Mouse (Mus musculus) liver, embryonic 15.5 days (tissue): ENCODE results near the gene Acot8. TPM values are rescaled to one million over a fixed set of nuclear protein-coding genes. Genes with fewer than 3 reads are reported as not detected.
A peak's percentile ranks its signal among the peaks of the same experiment; 100 is the strongest.

Experiments
- ATAC-seq: fragments of 200-750 bp; cut with Nextera tagmentation; 2 replicates; pipeline ENCODE4 v1.8.0; 2017; ENCODE audit warnings: moderate number of reproducible peaks, mild to moderate bottlenecking, moderate library complexity; ENCODE audit not compliant: insufficient read depth
- H3K27ac ChIP-seq: fragments of 300-500 bp; sonication (generic); replicated peaks from 2 replicates; pipeline ENCODE4 v1.5.1; 2015; ENCODE audit warnings: mild to moderate bottlenecking, inconsistent platforms
- H3K27me3 ChIP-seq: fragments of 300-500 bp; sonication (generic); 2 replicates; pipeline ENCODE4 v1.6.1; 2015; ENCODE audit warnings: mild to moderate bottlenecking, inconsistent platforms
- H3K36me3 ChIP-seq: fragments of 300-500 bp; sonication (generic); replicated peaks from 2 replicates; pipeline ENCODE4 v1.6.1; 2015; ENCODE audit warnings: moderate library complexity, mild to moderate bottlenecking, inconsistent platforms
- H3K4me1 ChIP-seq: fragments of 300-500 bp; sonication (generic); replicated peaks from 2 replicates; pipeline ENCODE4 v1.6.1; 2015; ENCODE audit warnings: inconsistent platforms
- H3K4me2 ChIP-seq: fragments of 300-500 bp; sonication (generic); 2 replicates; pipeline ENCODE4 v1.6.1; 2015; ENCODE audit warnings: moderate library complexity, mild to moderate bottlenecking, inconsistent platforms
- H3K4me3 ChIP-seq: fragments of 300-500 bp; sonication (generic); replicated peaks from 2 replicates; pipeline ENCODE4 v1.5.1; 2015; ENCODE audit warnings: mild to moderate bottlenecking, inconsistent platforms
- H3K9ac ChIP-seq: fragments of 300-500 bp; sonication (generic); 2 replicates; pipeline ENCODE4 v1.6.1; 2015; ENCODE audit warnings: moderate library complexity, mild to moderate bottlenecking, inconsistent platforms
- H3K9me3 ChIP-seq: fragments of 300-500 bp; sonication (generic); replicated peaks from 2 replicates; pipeline ENCODE4 v1.6.1; 2016; ENCODE audit warnings: inconsistent platforms
- WGBS: fragments of 180-500 bp; shearing (Covaris S2); methylation state at CpG from one replicate; pipeline ENCODE4 v1.1.7; 2015; ENCODE audit warnings: mixed read lengths; ENCODE audit not compliant: insufficient replicate concordance; 5-methylcytosine and 5-hydroxymethylcytosine counted together
- polyA plus RNA-seq: library from polyadenylated mRNA; unstranded; fragments of >200 nt; fragmentation: Nextera tagmentation; extraction: Ambion mirVana; gene quantifications from 2 replicates; pipeline ENCODE4 v1.2.1, GENCODE M21; 2015

Acot8 gene
- polyA plus RNA-seq, 1 experiment from 2014 or later = 21.3 TPM

- no peak overlapping the region for H3K9ac ChIP-seq
- no peak overlapping the region for H3K4me2 ChIP-seq
- peaks cover 29% of the 10 kb centered on the region for H3K4me1 ChIP-seq
- H3K27ac ChIP-seq = no peak overlapping the region
- ATAC-seq = no peak
- peaks cover 79% of the 10 kb centered on the region for H3K27me3 ChIP-seq
- H3K4me3 ChIP-seq = no peak overlapping the region
- no peaks in the 10 kb centered on the region for H3K36me3 ChIP-seq
- H3K9me3 ChIP-seq = no peaks in the 10 kb centered on the region
- WGBS = 61% methylated on average over 4 of the region's 4 CpGs
These were observed 22.8 kb downstream of the Acot8 start for GRCm38 (mm10) chr2:164781876-164782275.

DNA sequence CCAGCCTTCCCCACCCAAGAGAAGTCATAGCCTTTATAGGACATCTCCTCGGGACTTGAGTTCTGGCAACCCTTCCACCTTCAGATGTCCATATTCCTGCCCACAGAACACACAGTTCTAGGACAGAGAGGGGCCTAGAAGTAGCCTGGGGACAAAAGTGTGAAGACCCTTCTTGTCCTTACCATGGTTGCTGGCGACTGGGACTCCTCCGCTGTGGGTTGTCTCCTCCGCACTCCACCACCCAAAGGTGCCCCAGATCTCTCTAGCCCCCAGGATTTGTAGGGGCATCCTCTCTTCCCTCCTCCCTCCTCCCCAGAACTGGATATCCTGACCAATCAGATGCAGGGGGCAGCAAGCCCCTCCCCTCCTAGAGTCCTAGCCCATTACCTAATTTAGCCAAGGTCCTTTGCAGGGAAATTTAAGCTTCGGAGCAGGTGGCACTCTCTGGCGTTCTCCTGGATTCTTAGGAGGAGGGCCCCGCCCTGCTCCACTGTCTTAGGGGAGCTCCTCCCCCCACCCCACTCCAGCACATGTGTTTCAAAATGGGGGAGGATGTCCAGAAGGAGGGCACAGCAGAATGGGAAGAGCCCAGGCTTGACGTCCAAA lies 25.1 kb downstream of the Acot8 start, which contains the start of gene Tnnc2:
Tnnc2 (minus strand) TSS at position 487 of the 606 bp plus-strand sequence.
- Histone ChIP-seq H3K36me3 (no peaks in the 10 kb centered on the region), H3K4me3 (no peak within 1 kb of the TSS), H3K27ac (no peak within 1 kb of the TSS), H3K4me1 (peaks cover 12% of the 10 kb centered on the region), H3K27me3 (peaks cover 72% of the 10 kb centered on the region), H3K9me3 (no peaks in the 10 kb centered on the region), H3K9ac (no peak within 1 kb of the TSS), H3K4me2 (no peak within 1 kb of the TSS)
- 71% methylated on average over 8 of the region's 8 CpGs for WGBS
- ATAC-seq = no peak

- H3K36me3 ChIP-seq = 0 out of 2 replicates have a peak, but pooled peaks cover under 1% of the 10 kb centered on the region
- H3K9me3 ChIP-seq = no peaks in the 10 kb centered on the region
- H3K9ac ChIP-seq = no peak overlapping the region
- H3K27ac ChIP-seq = no peak overlapping the region
- H3K4me3 ChIP-seq = no peak overlapping the region
- peaks cover 66% of the 10 kb centered on the region for H3K27me3 ChIP-seq
- 73% methylated on average over 7 of the region's 7 CpGs for WGBS
- peaks cover 14% of the 10 kb centered on the region for H3K4me1 ChIP-seq
- no peak for ATAC-seq
- no peak overlapping the region for H3K4me2 ChIP-seq
These were observed 25.9 kb downstream of the Acot8 start for GRCm38 (mm10) chr2:164778809-164779208.

- Histone ChIP-seq H3K9ac (no peak overlapping the region), H3K4me3 (no peak overlapping the region), H3K9me3 (no peaks in the 10 kb centered on the region), H3K4me2 (no peak overlapping the region), H3K27ac (no peak overlapping the region), H3K36me3 (peaks cover 9% of the 10 kb centered on the region), H3K4me1 (peaks cover 22% of the 10 kb centered on the region), H3K27me3 (peaks cover 62% of the 10 kb centered on the region)
- WGBS = 82% methylated on average over 11 of the region's 11 CpGs
- no peak for ATAC-seq
These were observed 26.7 kb downstream of the Acot8 start for GRCm38 (mm10) chr2:164778015-164778287.

DNA sequence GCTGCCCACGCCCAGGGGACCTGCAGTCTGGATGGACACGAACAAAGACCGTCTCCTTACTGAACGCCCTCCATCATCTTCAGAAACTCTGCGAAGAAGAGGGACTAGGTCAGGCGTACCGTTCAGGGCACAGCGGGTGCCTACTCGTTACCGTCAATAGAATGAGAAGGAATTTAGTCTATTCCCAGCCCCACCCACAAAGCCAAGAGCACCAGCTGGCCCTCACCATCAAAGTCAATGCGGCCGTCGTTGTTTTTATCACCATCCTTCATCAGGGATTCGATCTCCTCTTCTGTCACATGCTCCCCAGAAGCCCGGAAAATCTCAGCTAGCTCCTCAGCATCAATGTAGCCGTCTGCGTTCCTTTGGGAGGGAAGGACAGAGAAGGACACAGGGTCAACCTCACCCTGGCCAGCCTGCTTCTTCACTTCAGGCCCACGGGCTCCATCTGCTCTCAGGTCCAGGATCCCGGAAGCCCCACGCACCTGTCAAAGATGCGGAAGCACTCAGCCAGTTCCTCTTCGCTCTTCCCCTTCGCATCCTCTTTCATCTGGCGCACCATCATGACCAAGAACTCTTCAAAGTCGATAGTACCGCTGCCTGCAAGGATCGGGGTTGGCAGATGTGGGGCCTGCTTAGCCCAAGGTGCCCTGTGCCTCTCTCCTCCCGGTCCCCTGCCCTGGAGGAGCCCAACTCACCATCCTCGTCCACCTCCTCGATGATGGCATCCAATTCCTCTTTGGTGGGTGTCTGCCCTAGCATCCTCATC lies 27.3 kb downstream of the Acot8 start:
- peaks cover 58% of the 10 kb centered on the region for H3K27me3 ChIP-seq
- no peak overlapping the region for H3K27ac ChIP-seq
- no peak for ATAC-seq
- peaks cover 14% of the 10 kb centered on the region for H3K36me3 ChIP-seq
- no peak overlapping the region for H3K4me3 ChIP-seq
- 69% methylated on average over 30 of the region's 30 CpGs for WGBS
- H3K9me3 ChIP-seq = no peaks in the 10 kb centered on the region
- no peak overlapping the region for H3K4me2 ChIP-seq
- H3K9ac ChIP-seq = no peak overlapping the region
- peaks cover 28% of the 10 kb centered on the region for H3K4me1 ChIP-seq

DNA sequence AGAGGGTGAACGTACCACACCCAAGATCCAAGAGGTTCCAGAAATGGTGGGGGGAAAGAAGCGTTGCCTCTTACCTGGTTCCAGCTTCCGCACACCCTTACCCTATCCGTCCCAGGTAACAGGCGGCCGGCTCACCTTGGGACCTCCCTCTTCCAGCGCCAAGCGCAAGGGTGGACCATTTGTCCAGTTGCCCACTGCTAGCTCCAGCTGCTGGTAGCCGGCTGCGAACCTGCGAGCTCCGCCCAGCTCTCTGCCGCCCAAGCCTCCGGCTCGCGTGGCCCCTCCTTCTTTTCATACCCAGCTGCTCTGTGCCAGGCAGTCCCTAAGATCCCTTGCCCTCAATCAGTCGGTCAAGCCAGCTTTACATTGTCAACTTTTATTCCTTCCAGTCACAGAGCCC lies 27.9 kb downstream of the Acot8 start:
- no peak overlapping the region for H3K4me2 ChIP-seq
- WGBS = 55% methylated on average over 17 of the region's 17 CpGs

GRCm38 (mm10) chr2:164776130-164776529 lies 28.6 kb downstream of the Acot8 start:
- H3K9me3 ChIP-seq = no peaks in the 10 kb centered on the region
- H3K4me1 ChIP-seq = peaks cover 40% of the 10 kb centered on the region
- peaks cover 27% of the 10 kb centered on the region for H3K36me3 ChIP-seq
- H3K4me3 ChIP-seq = no peak overlapping the region
- no peak overlapping the region for H3K27ac ChIP-seq
- no peak overlapping the region for H3K9ac ChIP-seq
- H3K27me3 ChIP-seq = peaks cover 55% of the 10 kb centered on the region
- WGBS = 77% methylated on average over 6 of the region's 6 CpGs
- H3K4me2 ChIP-seq = no peak overlapping the region
- no peak for ATAC-seq

More for the DNA sequence above, 27.9 kb downstream of the Acot8 start:
- Histone ChIP-seq H3K4me3 (no peak overlapping the region), H3K4me1 (peaks cover 34% of the 10 kb centered on the region), H3K27me3 (peaks cover 57% of the 10 kb centered on the region), H3K9ac (no peak overlapping the region), H3K36me3 (peaks cover 20% of the 10 kb centered on the region), H3K27ac (no peak overlapping the region), H3K9me3 (no peaks in the 10 kb centered on the region)
- ATAC-seq = no peak

DNA sequence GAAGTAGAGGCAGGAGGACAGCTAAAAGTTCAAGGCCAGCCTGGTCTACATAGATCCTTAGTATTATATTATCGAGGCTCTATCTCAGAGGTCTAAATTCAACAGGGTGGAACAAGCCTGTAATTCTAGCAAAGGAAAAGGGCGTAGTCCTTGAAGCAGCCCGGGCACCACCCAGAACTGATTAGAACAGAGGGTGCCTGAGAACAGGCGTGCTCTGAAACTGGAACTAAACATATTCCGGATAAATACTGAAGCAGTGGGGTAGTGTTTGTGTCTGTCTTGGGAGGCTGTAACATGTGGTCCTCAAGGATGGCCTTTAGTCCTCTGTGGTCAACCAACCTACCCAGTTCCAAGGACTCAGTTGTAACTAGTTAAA lies 30.7 kb downstream of the Acot8 start:
- Histone ChIP-seq H3K36me3 (peaks cover 35% of the 10 kb centered on the region), H3K4me3 (peak overlapping the region; percentile 93), H3K27ac (peak overlapping the region; percentile 94), H3K4me1 (peaks cover 52% of the 10 kb centered on the region), H3K27me3 (peaks cover 36% of the 10 kb centered on the region), H3K4me2 (peak overlapping the region; percentile 82), H3K9ac (peak overlapping the region; percentile 53), H3K9me3 (no peaks in the 10 kb centered on the region)
- peak; percentile 43 for ATAC-seq
- 12% methylated on average over 5 of the region's 5 CpGs for WGBS

DNA sequence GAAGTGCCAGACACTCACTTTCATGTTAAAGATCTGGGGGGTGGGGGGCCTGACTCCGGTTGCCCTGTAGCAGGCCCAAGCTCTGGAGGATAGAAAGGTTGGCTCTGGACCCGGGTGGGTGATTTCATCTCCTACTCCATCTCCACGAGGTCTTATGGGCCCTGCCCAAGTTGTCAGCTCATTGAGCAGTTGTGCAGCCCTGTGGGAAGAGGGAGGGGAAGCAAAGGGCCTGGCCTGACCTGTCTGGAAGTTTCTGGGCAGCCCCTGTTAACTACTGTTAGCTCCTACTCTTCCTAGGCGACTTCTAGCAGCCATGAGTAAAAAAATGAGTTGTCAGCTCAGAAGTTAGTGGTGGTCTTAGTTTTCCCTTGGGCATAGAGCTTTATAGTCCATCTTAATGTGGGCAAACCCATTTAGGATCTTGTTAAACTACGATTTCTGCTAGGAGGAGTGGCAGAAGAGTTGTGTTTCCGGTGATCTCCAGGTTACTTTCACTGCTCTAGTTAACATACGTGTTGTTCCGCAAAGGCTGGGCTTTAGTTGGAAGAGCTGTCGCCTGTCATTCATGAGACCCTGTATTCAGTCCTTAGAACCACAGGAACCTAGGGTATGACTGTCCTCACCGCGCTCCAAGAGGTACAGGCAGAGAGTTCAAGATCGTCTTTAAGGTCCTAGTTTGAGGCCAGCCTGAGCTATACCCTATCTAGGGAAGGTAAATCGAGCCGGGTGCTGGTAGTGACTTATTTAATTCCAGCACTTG lies 31.3 kb downstream of the Acot8 start:
- peaks cover 30% of the 10 kb centered on the region for H3K27me3 ChIP-seq
- peaks cover 36% of the 10 kb centered on the region for H3K36me3 ChIP-seq
- H3K27ac ChIP-seq = peak overlapping the region; percentile 94
- peak overlapping the region; percentile 82 for H3K4me2 ChIP-seq
- H3K9ac ChIP-seq = peak overlapping the region; percentile 53
- H3K4me1 ChIP-seq = peaks cover 56% of the 10 kb centered on the region
- no peak for ATAC-seq
- 61% methylated on average over 14 of the region's 14 CpGs for WGBS
- no peaks in the 10 kb centered on the region for H3K9me3 ChIP-seq
- H3K4me3 ChIP-seq = peak overlapping the region; percentile 93

DNA sequence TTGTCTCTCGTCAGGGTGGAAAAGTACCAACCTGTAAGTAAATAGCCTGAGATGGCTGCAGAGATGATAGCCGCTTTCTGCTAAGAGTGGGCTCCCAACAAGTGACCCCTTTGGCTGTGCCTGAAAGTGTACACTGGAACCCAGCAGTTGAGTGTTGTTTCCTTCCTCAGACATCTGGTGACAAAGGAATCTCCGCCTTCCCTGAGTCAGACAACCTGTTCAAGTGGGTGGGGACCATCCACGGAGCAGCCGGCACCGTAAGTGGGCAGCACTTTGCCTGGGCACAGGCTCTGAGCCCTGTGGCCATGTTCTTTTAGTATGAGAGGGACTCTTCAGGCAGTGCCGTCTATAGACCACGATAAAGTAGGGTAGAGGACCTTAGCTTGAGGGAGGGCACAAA lies 33.6 kb downstream of the Acot8 start:
- WGBS = 54% methylated on average over 8 of the region's 8 CpGs
- H3K9ac ChIP-seq = peak overlapping the region; percentile 98
- no peaks in the 10 kb centered on the region for H3K9me3 ChIP-seq
- peaks cover 7% of the 10 kb centered on the region; the same call in 1 of the 2 replicates for H3K27me3 ChIP-seq
- H3K4me2 ChIP-seq = peak overlapping the region; percentile 82
- peak overlapping the region; percentile 94 for H3K27ac ChIP-seq
- H3K36me3 ChIP-seq = peaks cover 58% of the 10 kb centered on the region
- peak overlapping the region; percentile 93 for H3K4me3 ChIP-seq
- no peak for ATAC-seq
- H3K4me1 ChIP-seq = peaks cover 67% of the 10 kb centered on the region

- H3K36me3 ChIP-seq = peaks cover 67% of the 10 kb centered on the region
- ATAC-seq = peak; percentile 6; the same call in 1 of the 2 replicates
- H3K9ac ChIP-seq = peak overlapping the region; percentile 98
- 0 out of 2 replicates have a peak, but pooled peaks cover 4% of the 10 kb centered on the region for H3K27me3 ChIP-seq
- H3K4me3 ChIP-seq = peak overlapping the region; percentile 93
- peak overlapping the region; percentile 82 for H3K4me2 ChIP-seq
- peaks cover 69% of the 10 kb centered on the region for H3K4me1 ChIP-seq
- no peaks in the 10 kb centered on the region for H3K9me3 ChIP-seq
- 1% methylated on average over 15 of the region's 15 CpGs for WGBS
- peak overlapping the region; percentile 94 for H3K27ac ChIP-seq
These were observed 34.4 kb downstream of the Acot8 start for GRCm38 (mm10) chr2:164770279-164770678.
